Mouse (Mus musculus): ENCODE data around the gene Ankrd13a.

Ankrd13a gene

DNA sequence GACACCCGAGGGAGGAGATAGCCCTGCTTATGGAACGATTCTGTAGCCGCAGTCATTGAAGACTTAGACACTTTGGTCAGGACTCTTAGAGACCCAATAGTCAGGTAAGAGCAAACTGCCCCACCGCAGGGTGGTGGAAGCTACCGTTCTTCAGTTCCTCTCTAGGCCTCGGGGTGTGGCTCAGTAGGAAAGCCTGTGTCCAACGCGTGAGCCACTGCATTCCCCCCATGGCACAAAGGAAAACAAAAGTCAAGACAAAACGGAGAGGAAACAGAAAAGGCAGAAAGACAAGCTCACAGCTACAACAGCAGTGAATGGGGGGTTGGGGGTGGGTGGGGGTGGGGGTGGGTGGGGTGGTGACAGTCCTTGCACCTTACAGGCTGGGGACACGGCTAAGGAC lies 22.1 kb upstream of the Ankrd13a start:
- TF ChIP-seq GATA4 (IDR thresholded peaks at IDR 0.05; ENCODE audit: insufficient replicate concordance, low read length): no peak

DNA sequence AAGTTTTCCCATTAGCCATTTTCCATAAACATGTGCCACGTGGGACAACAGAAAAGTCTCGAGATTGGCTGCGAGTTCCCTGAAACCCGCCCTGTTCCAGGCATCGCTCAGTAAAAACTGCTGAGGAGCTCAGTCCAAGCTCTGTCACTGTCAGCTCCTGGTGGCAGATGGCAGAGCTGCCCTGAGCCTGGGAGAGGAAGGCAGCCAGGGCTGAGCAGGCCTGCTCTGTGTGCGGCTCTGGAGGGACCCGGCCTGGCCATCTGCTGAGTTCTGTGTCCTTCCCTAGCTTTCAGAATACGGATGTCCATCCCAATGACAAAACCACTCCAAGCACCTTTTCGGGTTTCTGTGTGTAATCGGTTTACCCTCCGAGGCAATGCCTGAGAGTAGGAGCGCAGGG lies 21.1 kb upstream of the Ankrd13a start:
- TF ChIP-seq GATA4 (IDR thresholded peaks at IDR 0.05; ENCODE audit: insufficient replicate concordance, low read length): no peak

DNA sequence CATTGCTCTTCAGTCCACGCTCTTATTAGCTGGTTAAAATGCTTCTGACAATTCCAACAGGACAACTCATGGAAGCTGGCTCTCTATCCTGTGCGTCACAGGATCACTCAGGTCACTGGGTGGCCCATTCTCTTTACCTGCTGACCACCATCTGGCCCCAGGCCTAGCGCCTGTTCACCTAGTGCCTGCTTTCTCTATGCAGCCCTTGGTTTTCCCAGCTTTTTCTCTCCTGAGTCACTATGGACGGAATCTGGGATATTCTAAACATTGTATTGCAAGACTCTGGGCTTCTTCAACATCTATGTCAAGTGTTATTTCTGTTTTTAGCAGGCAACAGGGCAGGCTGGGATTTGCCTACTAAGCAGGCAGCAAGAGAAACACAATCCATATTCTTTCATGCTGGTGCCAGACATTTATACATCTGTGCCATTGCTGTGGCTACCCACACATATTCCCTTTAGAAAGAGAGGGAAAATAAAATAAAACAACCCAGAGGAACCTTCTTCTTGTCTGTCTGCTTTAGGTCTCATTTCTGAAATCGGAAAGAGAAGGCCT lies 14.9 kb upstream of the Ankrd13a start:
- no peak for TF ChIP-seq GATA4 (IDR thresholded peaks at IDR 0.05; ENCODE audit: insufficient replicate concordance, low read length)

DNA sequence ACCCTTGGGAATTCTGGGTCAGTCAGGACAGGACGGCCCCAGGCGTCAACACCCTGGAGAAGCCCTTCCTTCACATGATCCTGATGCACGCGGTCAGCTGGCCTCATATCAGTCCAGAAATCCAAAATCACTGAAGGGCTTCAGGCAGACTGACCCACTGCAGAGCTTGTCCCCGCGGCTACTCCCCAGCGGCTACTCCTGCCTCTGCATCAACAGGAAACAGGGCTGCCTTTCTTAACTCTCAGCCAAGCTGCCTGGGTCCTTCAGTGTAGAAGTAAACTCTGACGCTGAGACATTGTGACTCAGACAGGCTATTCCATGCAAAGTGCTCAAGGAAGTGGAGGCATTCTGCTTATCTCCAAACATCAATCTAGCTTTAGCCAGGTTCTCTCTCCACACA lies 12.5 kb upstream of the Ankrd13a start:
- TF ChIP-seq GATA4 (IDR thresholded peaks at IDR 0.05; ENCODE audit: insufficient replicate concordance, low read length): no peak

DNA sequence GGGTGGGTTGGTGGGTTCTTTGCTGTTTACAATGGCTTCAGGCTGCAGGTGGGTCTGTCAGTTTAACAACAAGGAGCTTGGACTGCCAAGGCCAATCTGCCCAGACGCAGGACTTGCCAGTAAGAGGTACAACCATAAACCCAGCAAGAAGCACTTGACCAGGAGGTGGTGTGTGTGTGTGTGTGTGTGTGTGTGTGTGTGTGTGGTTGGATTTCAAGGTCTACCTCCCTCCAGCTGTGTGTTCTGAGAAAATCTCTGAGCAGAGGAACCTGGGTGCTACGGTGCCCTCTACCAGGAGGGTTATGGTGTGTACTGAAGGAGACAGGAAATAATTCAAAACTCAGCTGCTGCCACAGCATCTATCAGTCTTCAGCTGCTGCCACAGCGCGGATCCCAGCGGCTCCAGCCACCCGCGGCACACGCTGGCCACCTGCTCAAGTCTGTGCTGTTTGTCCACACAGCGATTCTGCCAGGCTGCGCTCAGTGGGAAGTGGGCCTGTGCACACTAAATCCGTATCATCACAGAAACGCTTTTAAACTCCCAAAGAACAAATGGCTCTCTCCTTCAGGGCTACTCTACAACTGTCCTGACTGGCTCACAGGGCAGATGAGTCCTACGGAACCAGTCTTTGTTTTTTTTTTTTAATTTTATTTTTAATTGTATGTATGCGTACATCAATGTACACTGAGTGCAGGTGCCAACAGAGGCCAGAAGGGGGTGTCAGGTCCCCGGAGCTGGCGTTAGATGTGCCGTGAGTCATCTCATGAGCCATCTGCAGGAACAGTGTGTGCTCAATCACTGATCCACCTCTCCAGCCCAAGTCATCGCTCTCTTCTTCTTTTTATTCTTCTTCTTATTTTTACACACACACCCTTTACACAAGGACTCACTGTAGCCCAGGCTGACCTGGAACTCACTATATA lies 9.4 kb upstream of the Ankrd13a start:
- TF ChIP-seq GATA4 (IDR thresholded peaks at IDR 0.05; ENCODE audit: insufficient replicate concordance, low read length): no peak

DNA sequence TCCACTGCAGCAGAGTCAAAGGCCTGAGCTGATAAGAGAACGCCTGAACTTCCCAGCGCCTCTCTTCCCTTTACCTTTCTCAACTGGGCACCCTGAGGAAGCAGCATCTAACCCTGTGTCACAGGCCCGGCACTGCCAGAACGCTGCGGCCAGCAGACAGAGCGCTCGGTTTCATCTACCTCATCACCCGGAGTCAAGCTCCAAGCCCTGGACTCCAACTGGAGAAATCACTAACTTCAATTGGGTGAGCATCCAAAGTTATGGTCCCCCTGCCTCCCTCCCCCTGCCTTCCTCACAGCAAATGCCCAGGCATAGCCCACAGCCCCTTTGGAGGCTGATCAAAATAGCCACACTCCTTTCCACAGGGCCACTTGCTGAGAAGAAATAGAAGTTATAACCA lies 7.8 kb upstream of the Ankrd13a start:
- no peak for TF ChIP-seq GATA4 (IDR thresholded peaks at IDR 0.05; ENCODE audit: insufficient replicate concordance, low read length)

DNA sequence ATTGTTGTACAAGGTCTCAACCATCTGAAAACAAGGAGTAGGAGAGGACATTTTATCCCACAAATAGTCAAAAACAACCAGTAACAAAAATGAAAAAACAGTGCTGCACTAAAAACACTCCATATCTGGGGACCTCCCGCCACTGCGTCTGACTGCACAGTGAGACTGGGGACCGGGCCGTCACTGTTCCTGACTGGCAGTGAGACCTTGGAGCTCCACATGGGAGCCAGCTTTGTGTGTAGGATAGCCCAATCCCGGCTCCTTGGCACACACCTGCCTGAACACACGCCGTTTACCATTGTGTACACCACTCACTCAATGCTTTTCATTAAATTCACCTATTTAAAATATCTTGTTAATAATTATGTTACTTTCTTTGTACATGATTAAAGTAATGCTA lies 7.3 kb upstream of the Ankrd13a start:
- TF ChIP-seq GATA4 (IDR thresholded peaks at IDR 0.05; ENCODE audit: insufficient replicate concordance, low read length): no peak

DNA sequence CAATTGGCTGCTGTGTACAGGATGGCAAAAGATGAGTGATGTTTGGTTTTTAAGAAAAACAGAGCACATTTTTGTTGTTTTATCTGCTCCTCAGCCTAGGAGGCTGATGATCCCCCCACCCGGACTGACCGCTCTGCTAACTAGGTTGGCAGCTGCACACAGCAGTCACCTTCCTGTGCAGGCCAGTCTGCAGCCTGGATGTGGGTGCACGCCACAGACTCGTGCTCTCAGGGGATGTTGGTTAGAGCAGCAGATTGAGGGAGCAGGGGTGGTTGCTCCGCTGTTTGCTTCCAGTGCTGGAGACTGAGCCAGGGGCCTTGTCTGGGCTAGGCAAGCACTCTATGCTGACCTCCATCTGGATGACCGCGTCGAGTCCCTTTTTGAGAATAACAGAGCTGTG lies 4.7 kb upstream of the Ankrd13a start:
- TF ChIP-seq GATA4 (IDR thresholded peaks at IDR 0.05; ENCODE audit: insufficient replicate concordance, low read length): no peak

DNA sequence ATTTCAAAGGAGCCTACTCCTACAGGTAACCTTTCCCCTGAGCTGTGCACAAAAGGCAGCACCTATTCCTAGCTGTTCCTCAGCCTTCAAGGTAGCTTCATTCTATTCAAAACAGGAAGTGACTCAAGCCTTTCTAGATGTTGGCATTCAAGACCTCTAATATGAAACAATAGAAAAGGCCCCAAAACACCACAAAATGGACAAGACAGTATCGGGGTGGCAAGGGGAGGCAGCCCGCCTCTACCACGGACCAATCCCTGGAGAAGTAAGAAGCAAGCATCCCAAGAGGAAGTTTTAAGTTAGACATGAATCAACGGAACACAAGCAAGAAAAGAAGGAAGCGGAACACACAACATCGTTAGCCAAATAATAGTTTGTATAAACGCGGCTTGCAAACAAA lies 2.7 kb upstream of the Ankrd13a start:
- TF ChIP-seq GATA4 (IDR thresholded peaks at IDR 0.05; ENCODE audit: insufficient replicate concordance, low read length): no peak

DNA sequence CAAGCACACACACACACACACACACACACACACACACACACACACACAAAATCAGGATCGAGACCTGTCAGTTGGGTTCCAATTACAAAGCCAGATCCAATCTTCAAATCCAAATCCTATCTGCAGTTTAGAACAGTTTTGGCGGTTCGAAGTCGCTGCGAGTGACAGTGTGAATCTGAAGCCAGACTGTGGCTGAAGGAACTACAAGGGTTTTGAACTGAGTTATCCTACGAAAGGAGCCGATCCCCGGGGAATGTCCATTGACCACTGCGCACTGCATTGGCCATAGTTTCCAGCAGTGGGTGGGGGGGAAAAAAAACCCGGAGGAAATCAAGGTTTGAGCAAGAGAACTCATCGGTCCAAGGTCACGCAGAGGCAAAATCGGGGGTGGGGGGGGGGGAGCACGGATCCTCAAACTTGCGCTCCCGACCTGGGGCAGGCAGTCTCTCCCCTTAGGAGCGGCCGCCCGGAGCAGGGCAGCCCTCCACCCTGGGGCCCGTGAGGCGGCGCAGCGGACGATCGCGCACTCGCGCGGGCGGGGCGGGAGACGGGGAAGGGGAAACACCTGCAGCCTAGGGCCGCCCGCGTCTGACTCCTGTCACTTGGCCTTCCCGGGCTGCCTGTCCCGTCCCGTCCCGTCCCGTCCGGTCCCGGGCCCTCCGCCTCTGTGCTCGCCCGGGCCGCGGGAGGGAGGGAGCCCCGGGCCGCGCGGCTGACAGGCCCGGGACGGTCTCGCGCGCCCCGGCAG lies 1.8 kb upstream of the Ankrd13a start:
- no peak for TF ChIP-seq GATA4 (IDR thresholded peaks at IDR 0.05; ENCODE audit: insufficient replicate concordance, low read length)

DNA sequence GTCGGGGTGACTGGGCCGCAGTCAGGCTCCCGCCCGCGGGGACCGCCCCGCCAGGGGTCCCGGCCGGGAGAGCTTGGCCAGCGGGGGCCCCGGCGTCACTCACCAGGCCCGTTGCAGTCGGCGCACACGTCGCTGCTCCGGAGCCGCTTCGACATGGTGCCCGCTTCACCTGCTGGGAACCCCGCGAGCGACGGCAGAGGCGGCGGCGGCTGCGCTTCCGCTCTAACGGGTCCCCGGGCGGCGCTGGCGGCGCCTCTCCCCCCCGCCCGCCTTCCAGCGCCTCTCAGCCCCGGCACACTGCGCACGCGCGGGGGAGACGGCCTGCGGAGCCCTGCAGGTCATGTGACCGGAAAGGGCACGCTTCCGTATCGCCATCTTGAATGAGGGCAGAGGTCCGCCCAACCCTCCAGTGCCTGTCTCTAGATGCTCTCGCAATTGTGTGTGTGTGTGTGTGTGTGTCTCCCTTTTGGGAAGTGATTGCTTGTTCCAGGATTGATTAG lies 1.2 kb upstream of the Ankrd13a start:
- TF ChIP-seq GATA4 (IDR thresholded peaks at IDR 0.05; ENCODE audit: insufficient replicate concordance, low read length): no peak; the same call in 1 of the 2 replicates

DNA sequence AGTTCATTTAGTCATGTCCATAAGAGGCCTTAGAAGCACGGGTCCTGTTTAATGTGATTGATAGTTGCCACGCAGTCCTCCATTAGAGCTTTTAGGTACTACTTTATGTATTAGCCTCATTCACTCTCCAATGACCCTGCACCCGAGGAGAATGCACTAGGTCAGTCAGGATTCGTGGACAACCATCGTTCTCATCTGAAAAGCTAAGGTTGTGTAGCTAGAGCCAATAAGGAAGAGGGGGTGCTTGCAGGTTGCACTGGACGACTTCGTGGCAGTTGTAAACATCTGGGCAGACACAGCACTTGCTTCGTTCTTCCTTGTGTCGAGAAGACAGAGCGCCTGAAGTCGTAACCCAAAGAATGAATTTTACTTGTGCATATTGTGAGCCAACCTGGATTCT lies 697 bp upstream of the Ankrd13a start:
- no peak for TF ChIP-seq GATA4 (IDR thresholded peaks at IDR 0.05; ENCODE audit: insufficient replicate concordance, low read length)

DNA sequence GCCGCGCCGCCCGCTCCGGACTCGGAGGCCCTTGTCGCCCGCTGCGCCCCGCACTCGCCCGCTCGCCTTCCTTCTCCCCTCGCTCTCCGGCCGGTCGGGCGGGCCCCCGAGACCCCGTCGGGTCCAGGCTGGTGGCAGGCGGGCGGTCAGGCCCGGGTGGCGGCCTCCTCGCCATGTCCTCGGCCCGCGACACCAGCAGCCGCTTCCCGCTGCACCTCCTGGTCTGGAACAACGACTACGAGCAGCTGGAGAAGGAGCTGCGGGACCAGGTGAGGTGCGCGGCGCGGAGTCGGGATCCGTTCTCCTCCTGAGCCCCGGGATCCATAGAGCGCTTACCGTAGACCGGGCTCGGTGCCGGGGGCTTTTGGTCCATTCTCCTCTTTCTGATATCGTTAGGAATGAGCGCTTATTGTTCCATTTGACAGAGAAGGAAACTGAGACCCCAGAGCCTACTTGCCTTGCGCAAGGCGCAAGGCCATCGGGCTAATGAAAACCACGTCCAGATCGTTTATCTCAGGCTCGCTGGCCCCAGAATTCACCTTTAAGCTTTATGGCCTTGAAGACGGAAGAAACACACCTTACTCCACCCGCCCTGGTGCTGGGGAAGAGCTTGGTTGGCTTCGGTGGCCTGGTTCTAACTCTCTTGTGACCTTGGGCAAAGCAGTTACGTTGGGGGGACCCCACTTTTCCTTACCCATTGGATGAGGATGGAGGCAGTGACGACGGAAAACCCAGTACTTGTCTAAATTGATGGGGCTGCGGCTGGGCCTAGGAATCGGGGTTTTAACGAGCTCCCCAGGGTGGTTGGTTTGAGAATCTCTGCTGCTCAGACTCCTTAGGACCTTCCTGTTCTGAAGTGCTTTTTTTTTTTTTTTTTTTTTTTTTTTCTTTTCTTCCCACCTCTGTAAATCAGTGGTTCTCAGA lies 841 bp downstream of the Ankrd13a start, which contains the start of gene Git2:
Gene Git2 (minus strand): TSS at position 462 of the 924 bp plus-strand sequence.
- no peak for TF ChIP-seq GATA4 (IDR thresholded peaks at IDR 0.05; ENCODE audit: insufficient replicate concordance, low read length)

DNA sequence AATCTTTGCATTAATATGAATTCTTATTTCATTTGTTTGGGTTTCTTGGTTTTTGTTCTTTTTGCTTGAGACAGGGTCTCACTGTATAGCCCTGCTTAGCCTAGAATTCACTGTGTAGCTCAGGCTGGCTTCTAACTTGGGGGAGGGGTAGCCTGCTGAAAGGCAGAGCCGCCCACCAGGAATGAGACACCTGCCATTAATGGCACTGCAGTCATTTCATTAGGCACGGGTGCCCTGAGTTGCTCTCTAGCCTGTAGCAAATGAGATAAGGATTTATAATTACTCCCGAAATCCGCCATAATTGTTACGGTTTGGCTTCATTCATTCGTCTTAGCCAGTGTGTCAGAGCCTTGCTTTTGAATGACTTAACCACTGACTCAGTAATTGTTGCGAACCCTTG lies 1.7 kb downstream of the Ankrd13a start:
- no peak for TF ChIP-seq GATA4 (IDR thresholded peaks at IDR 0.05; ENCODE audit: insufficient replicate concordance, low read length)

Measured in liver, adult (tissue).